Mouse (Mus musculus): ENCODE results near the gene Snap29. TPM values are rescaled to one million over a fixed set of nuclear protein-coding genes. Genes with fewer than 3 reads are reported as not detected.

The Snap29 gene
- polyA plus RNA-seq, 1 experiment from 2014 or later, result 16.1 TPM

- Histone ChIP-seq H3K27ac (no peak overlapping the region), H3K4me2 (no peak overlapping the region), H3K9me3 (no peaks in the 10 kb centered on the region), H3K27me3 (replicated peaks) (no peaks in the 10 kb centered on the region), H3K4me1 (no peaks in the 10 kb centered on the region), H3K4me3 (replicated peaks) (no peak overlapping the region), H3K36me3 (peaks cover 7% of the 10 kb centered on the region), H3K9ac (no peak overlapping the region)
- 78% methylated on average over 3 of the region's 3 CpGs for WGBS
- ATAC-seq (ENCODE audit: insufficient read depth, low FRiP score, low read depth), result no peak
Observed at GRCm38 (mm10) chr16:17423021-17423420, 17.2 kb downstream of the Snap29 start.

GRCm38 (mm10) chr16:17432576-17432975, 26.8 kb downstream of the Snap29 start:
- 62% methylated on average over 2 of the region's 2 CpGs for WGBS
- Histone ChIP-seq H3K4me3 (replicated peaks) (no peak overlapping the region), H3K4me1 (no peaks in the 10 kb centered on the region), H3K4me2 (no peak overlapping the region), H3K27me3 (replicated peaks) (no peaks in the 10 kb centered on the region), H3K27ac (no peak overlapping the region), H3K36me3 (no peaks in the 10 kb centered on the region), H3K9ac (no peak overlapping the region), H3K9me3 (no peaks in the 10 kb centered on the region)
- ATAC-seq (ENCODE audit: insufficient read depth, low FRiP score, low read depth), result no peak

- Histone ChIP-seq H3K9me3 (no peaks in the 10 kb centered on the region), H3K36me3 (0 out of 2 replicates have a peak, but pooled peaks cover 5% of the 10 kb centered on the region), H3K9ac (peak within 1 kb of the TSS; percentile 97), H3K27me3 (replicated peaks) (no peaks in the 10 kb centered on the region), H3K4me2 (peak within 1 kb of the TSS; percentile 73), H3K27ac (peak within 1 kb of the TSS; percentile 98), H3K4me3 (replicated peaks) (peak within 1 kb of the TSS; percentile 98), H3K4me1 (peaks cover 9% of the 10 kb centered on the region)
- peak; percentile 98 for ATAC-seq (ENCODE audit: insufficient read depth, low FRiP score, low read depth)
- WGBS, result under 1% methylated on average over 63 of the region's 63 CpGs
Observed at GRCm38 (mm10) chr16:17451541-17452372, 46.0 kb downstream of the Snap29 start, which contains the start of gene Crkl. Gene Crkl, plus strand, starts transcription at chr16:17451987.

GRCm38 (mm10) chr16:17452373-17452715, 46.6 kb downstream of the Snap29 start:
- H3K9me3 ChIP-seq, result no peaks in the 10 kb centered on the region
- peaks cover 5% of the 10 kb centered on the region; the same call in 1 of the 2 replicates for H3K36me3 ChIP-seq
- peak overlapping the region; percentile 98 for H3K27ac ChIP-seq
- WGBS, result under 1% methylated on average over 24 of the region's 24 CpGs
- H3K4me3 ChIP-seq (replicated peaks), result peak overlapping the region; percentile 98
- H3K9ac ChIP-seq, result peak overlapping the region; percentile 97
- ATAC-seq (ENCODE audit: insufficient read depth, low FRiP score, low read depth), result peak; percentile 25; the same call in 1 of the 2 replicates
- peaks cover 9% of the 10 kb centered on the region for H3K4me1 ChIP-seq
- no peaks in the 10 kb centered on the region for H3K27me3 ChIP-seq (replicated peaks)
- peak overlapping the region; percentile 73 for H3K4me2 ChIP-seq

GRCm38 (mm10) chr16:17456901-17457300, 51.1 kb downstream of the Snap29 start:
- no peak overlapping the region for H3K9ac ChIP-seq
- WGBS, result 96% methylated on average over 1 of the region's 1 CpGs
- H3K9me3 ChIP-seq, result no peaks in the 10 kb centered on the region
- no peak for ATAC-seq (ENCODE audit: insufficient read depth, low FRiP score, low read depth)
- H3K27me3 ChIP-seq (replicated peaks), result no peaks in the 10 kb centered on the region
- no peak overlapping the region for H3K27ac ChIP-seq
- peaks cover 7% of the 10 kb centered on the region; the same call in 1 of the 2 replicates for H3K4me1 ChIP-seq
- no peak overlapping the region for H3K4me2 ChIP-seq
- no peak overlapping the region for H3K4me3 ChIP-seq (replicated peaks)
- H3K36me3 ChIP-seq, result peaks cover 12% of the 10 kb centered on the region

- whole genome bisulfite sequencing, result 89% methylated on average over 4 of the region's 4 CpGs
- Histone ChIP-seq H3K36me3 (peaks cover 12% of the 10 kb centered on the region), H3K27ac (no peak overlapping the region), H3K4me2 (no peak overlapping the region), H3K4me3 (replicated peaks) (no peak overlapping the region), H3K9ac (no peak overlapping the region), H3K4me1 (peaks cover 1% of the 10 kb centered on the region; the same call in 1 of the 2 replicates), H3K9me3 (no peaks in the 10 kb centered on the region), H3K27me3 (replicated peaks) (no peaks in the 10 kb centered on the region)
- ATAC-seq (ENCODE audit: insufficient read depth, low FRiP score, low read depth), result no peak
Observed at GRCm38 (mm10) chr16:17460254-17460653, 54.5 kb downstream of the Snap29 start.

- peaks cover 8% of the 10 kb centered on the region for H3K36me3 ChIP-seq
Observed at GRCm38 (mm10) chr16:17461596-17461995, 55.8 kb downstream of the Snap29 start.

GRCm38 (mm10) chr16:17463184-17463583, 57.4 kb downstream of the Snap29 start:
- Histone ChIP-seq H3K27ac (no peak overlapping the region), H3K4me3 (replicated peaks) (no peak overlapping the region), H3K36me3 (peaks cover 2% of the 10 kb centered on the region), H3K9me3 (no peaks in the 10 kb centered on the region), H3K27me3 (replicated peaks) (no peaks in the 10 kb centered on the region), H3K9ac (no peak overlapping the region), H3K4me2 (no peak overlapping the region), H3K4me1 (no peaks in the 10 kb centered on the region)
- ATAC-seq (ENCODE audit: insufficient read depth, low FRiP score, low read depth), result no peak
- 80% methylated on average over 2 of the region's 2 CpGs for WGBS

More at GRCm38 (mm10) chr16:17461596-17461995, 55.8 kb downstream of the Snap29 start:
- H3K27ac ChIP-seq, result no peak overlapping the region
- no peaks in the 10 kb centered on the region for H3K27me3 ChIP-seq (replicated peaks)
- H3K4me2 ChIP-seq, result no peak overlapping the region
- no peaks in the 10 kb centered on the region for H3K9me3 ChIP-seq
- H3K9ac ChIP-seq, result no peak overlapping the region
- 82% methylated on average over 1 of the region's 1 CpGs for WGBS
- H3K4me3 ChIP-seq (replicated peaks), result no peak overlapping the region
- no peak for ATAC-seq (ENCODE audit: insufficient read depth, low FRiP score, low read depth)
- no peaks in the 10 kb centered on the region for H3K4me1 ChIP-seq

GRCm38 (mm10) chr16:17466875-17467663, 61.3 kb downstream of the Snap29 start:
- H3K9me3 ChIP-seq, result no peaks in the 10 kb centered on the region
- peaks cover 16% of the 10 kb centered on the region for H3K36me3 ChIP-seq
- 72% methylated on average over 4 of the region's 4 CpGs for WGBS
- no peak overlapping the region for H3K4me2 ChIP-seq
- no peaks in the 10 kb centered on the region for H3K27me3 ChIP-seq (replicated peaks)
- H3K27ac ChIP-seq, result no peak overlapping the region
- H3K4me1 ChIP-seq, result no peaks in the 10 kb centered on the region
- H3K9ac ChIP-seq, result no peak overlapping the region
- ATAC-seq (ENCODE audit: insufficient read depth, low FRiP score, low read depth), result no peak
- no peak overlapping the region for H3K4me3 ChIP-seq (replicated peaks)

- no peak overlapping the region for H3K4me3 ChIP-seq (replicated peaks)
- H3K27ac ChIP-seq, result no peak overlapping the region
- H3K36me3 ChIP-seq, result peaks cover 23% of the 10 kb centered on the region
- H3K4me2 ChIP-seq, result no peak overlapping the region
- ATAC-seq (ENCODE audit: insufficient read depth, low FRiP score, low read depth), result no peak
- H3K4me1 ChIP-seq, result no peaks in the 10 kb centered on the region
- H3K9me3 ChIP-seq, result no peaks in the 10 kb centered on the region
- 85% methylated on average over 6 of the region's 6 CpGs for WGBS
- no peaks in the 10 kb centered on the region for H3K27me3 ChIP-seq (replicated peaks)
- no peak overlapping the region for H3K9ac ChIP-seq
Observed at GRCm38 (mm10) chr16:17472498-17472897, 66.7 kb downstream of the Snap29 start.

- Histone ChIP-seq H3K4me3 (replicated peaks) (no peak overlapping the region), H3K4me1 (no peaks in the 10 kb centered on the region), H3K9ac (no peak overlapping the region), H3K27me3 (replicated peaks) (no peaks in the 10 kb centered on the region), H3K36me3 (peaks cover 16% of the 10 kb centered on the region), H3K27ac (no peak overlapping the region), H3K4me2 (no peak overlapping the region), H3K9me3 (no peaks in the 10 kb centered on the region)
- ATAC-seq (ENCODE audit: insufficient read depth, low FRiP score, low read depth), result no peak
Observed at GRCm38 (mm10) chr16:17474091-17474490, 68.3 kb downstream of the Snap29 start.

- H3K27me3 ChIP-seq (replicated peaks), result no peaks in the 10 kb centered on the region
- H3K36me3 ChIP-seq, result peaks cover 13% of the 10 kb centered on the region
- no peak overlapping the region for H3K27ac ChIP-seq
- no peak overlapping the region for H3K4me3 ChIP-seq (replicated peaks)
- H3K9me3 ChIP-seq, result no peaks in the 10 kb centered on the region
- H3K4me2 ChIP-seq, result no peak overlapping the region
- ATAC-seq (ENCODE audit: insufficient read depth, low FRiP score, low read depth), result no peak
- 68% methylated on average over 2 of the region's 2 CpGs for WGBS
- no peak overlapping the region for H3K9ac ChIP-seq
- H3K4me1 ChIP-seq, result no peaks in the 10 kb centered on the region
Observed at GRCm38 (mm10) chr16:17474761-17475160, 69.0 kb downstream of the Snap29 start.

Data from stomach, embryonic 15.5 days (tissue).